9 mouse cellular contexts compared by ENCODE assay signal in genomic region chr19:21784331-21785131, GRCm38 (mm10). TPM values are rescaled to one million over a fixed set of nuclear protein-coding genes. Genes with fewer than 3 reads are reported as not detected.
A peak's percentile ranks its signal among the peaks of the same experiment; 100 is the strongest.
DNase-seq lines count a peak whose midpoint lies in the region; ATAC-seq and TF ChIP-seq lines count a peak whose summit lies in the region.
"Had no signal": no experiment of that assay in that cellular context is flagged by ENCODE, and none has a peak within 500 bp of the region (broad histone marks: within the 10 kb centered on the region; RNA-seq: fewer than 3 reads in every experiment).

No protein-coding gene starts in this region.

- intact Hi-C loops in heart, postnatal 14 days (cut with DNase I): no loop called here

- TF ChIP-seq EP300 in lung, postnatal 0 days (IDR thresholded peaks at IDR 0.05): no peak

- H3K27ac ChIP-seq in heart, embryonic 13.5 days (replicated peaks): peak overlapping the region; percentile 81
- H3K27ac ChIP-seq in embryonic facial prominence, embryonic 10.5 days (replicated peaks): peak overlapping the region; percentile 87
- H3K27ac ChIP-seq in lung, postnatal 0 days (ENCODE audit: low read length): no peak overlapping the region
- peak overlapping the region; percentile 62 for H3K27ac ChIP-seq in stomach, embryonic 16.5 days (ENCODE audit: low read length)

- 0 out of 2 replicates have a peak, but pooled peaks cover 6% of the 10 kb centered on the region for H3K36me3 ChIP-seq in heart, embryonic 13.5 days
- no peaks in the 10 kb centered on the region for H3K36me3 ChIP-seq in embryonic facial prominence, embryonic 10.5 days (replicated peaks)
- no peaks in the 10 kb centered on the region for H3K36me3 ChIP-seq in lung, postnatal 0 days (ENCODE audit: insufficient read depth, low read length)
- H3K36me3 ChIP-seq in stomach, embryonic 16.5 days (ENCODE audit: control insufficient read depth, insufficient read depth, low read length): no peaks in the 10 kb centered on the region

- DNase-seq in heart, postnatal 14 days: no peak
- DNase-seq in embryonic facial prominence, embryonic 10.5 days (ENCODE audit: low spot score): peak; percentile 74
- peak; percentile 93 for DNase-seq in kidney, adult 11 months
- DNase-seq in lung, postnatal 0 days (ENCODE audit: low spot score): peak; percentile 48
- DNase-seq in ovary, postnatal 10 days (ENCODE audit: low spot score): no peak
- DNase-seq in urinary bladder, postnatal 14 days (ENCODE audit: low spot score): no peak

- no peak for ATAC-seq in heart, embryonic 13.5 days (ENCODE audit: extremely low read depth, insufficient number of reproducible peaks, low FRiP score, low TSS enrichment)
- peak; percentile 43 for ATAC-seq in lung, postnatal 0 days
- ATAC-seq in stomach, embryonic 16.5 days (ENCODE audit: insufficient read depth, low FRiP score): peak; percentile 71

- H3K9me3 ChIP-seq in heart, embryonic 13.5 days: no peaks in the 10 kb centered on the region
- no peaks in the 10 kb centered on the region for H3K9me3 ChIP-seq in embryonic facial prominence, embryonic 10.5 days
- H3K9me3 ChIP-seq in lung, postnatal 0 days (ENCODE audit: low read length): no peaks in the 10 kb centered on the region
- no peaks in the 10 kb centered on the region for H3K9me3 ChIP-seq in stomach, embryonic 16.5 days (replicated peaks; ENCODE audit: control insufficient read depth, low read length)

- no peak for TF ChIP-seq CTCF in lung, postnatal 0 days (IDR thresholded peaks at IDR 0.05)

- peak overlapping the region; percentile 80 for H3K4me2 ChIP-seq in heart, embryonic 13.5 days
- 0 out of 2 replicates have a peak overlapping the region, but pooled peaks have one; percentile 8 for H3K4me2 ChIP-seq in lung, postnatal 0 days (replicated peaks; ENCODE audit: low read depth, low read length)
- peak overlapping the region; percentile 39 for H3K4me2 ChIP-seq in stomach, embryonic 16.5 days (ENCODE audit: low read depth, low read length)

- H3K9ac ChIP-seq in heart, embryonic 13.5 days: peak overlapping the region; percentile 70
- H3K9ac ChIP-seq in lung, postnatal 0 days (replicated peaks; ENCODE audit: low read depth): no peak overlapping the region
- H3K9ac ChIP-seq in stomach, embryonic 16.5 days (ENCODE audit: low read length): no peak overlapping the region

- WGBS in heart, embryonic 13.5 days: 32% methylated on average over 8 of the region's 8 CpGs
- 10% methylated on average over 8 of the region's 8 CpGs for WGBS in embryonic facial prominence, embryonic 10.5 days
- 50% methylated on average over 8 of the region's 8 CpGs for WGBS in lung, postnatal 0 days
- 38% methylated on average over 8 of the region's 8 CpGs for whole genome bisulfite sequencing in stomach, embryonic 16.5 days

- H3K4me1 ChIP-seq in heart, embryonic 13.5 days: peaks cover 86% of the 10 kb centered on the region
- peaks cover 89% of the 10 kb centered on the region for H3K4me1 ChIP-seq in embryonic facial prominence, embryonic 10.5 days
- peaks cover 12% of the 10 kb centered on the region for H3K4me1 ChIP-seq in lung, postnatal 0 days (ENCODE audit: insufficient read depth, low read depth, low read length)
- H3K4me1 ChIP-seq in stomach, embryonic 16.5 days (ENCODE audit: control insufficient read depth, insufficient read depth, low read length): peaks cover 32% of the 10 kb centered on the region

- peak overlapping the region; percentile 25 for H3K4me3 ChIP-seq in heart, embryonic 13.5 days
- H3K4me3 ChIP-seq in embryonic facial prominence, embryonic 10.5 days: peak overlapping the region; percentile 38
- no peak overlapping the region for H3K4me3 ChIP-seq in lung, postnatal 0 days (ENCODE audit: low read depth, low read length)
- H3K4me3 ChIP-seq in stomach, embryonic 16.5 days (replicated peaks; ENCODE audit: low read length): no peak overlapping the region

- H3K27me3 ChIP-seq in heart, embryonic 13.5 days (replicated peaks): no peaks in the 10 kb centered on the region
- no peaks in the 10 kb centered on the region for H3K27me3 ChIP-seq in embryonic facial prominence, embryonic 10.5 days (replicated peaks; ENCODE audit: low read depth, poor library complexity, severe bottlenecking)
- no peaks in the 10 kb centered on the region for H3K27me3 ChIP-seq in lung, postnatal 0 days (replicated peaks; ENCODE audit: insufficient read depth, low read length)
- H3K27me3 ChIP-seq in stomach, embryonic 16.5 days (ENCODE audit: control insufficient read depth, insufficient read depth, low read length): no peaks in the 10 kb centered on the region
- H3K27me3 ChIP-seq: CH12.LX had no signal

RNA-seq across cellular contexts. Expression of gene Cemip2, which starts 6.4 kb away (rescaled TPM):
- polyA plus RNA-seq in heart, embryonic 13.5 days (2015; fragmentation: Nextera tagmentation; extraction: Ambion mirVana): 55.2 and 58.9 TPM in 2 replicates
- total RNA-seq in heart, postnatal 14 days (2021): 10 to 100 TPM; 20.7 to 22.2 TPM
- polyA plus RNA-seq in embryonic facial prominence, embryonic 10.5 days (2016; fragmentation: Nextera tagmentation; extraction: Ambion mirVana): 61.4 and 71.0 TPM in 2 replicates
- polyA plus RNA-seq in lung, postnatal 0 days (2015; fragmentation: Nextera tagmentation; extraction: Ambion mirVana): 46.7 and 47.2 TPM in 2 replicates
- 11.7 and 13.0 TPM in 2 replicates for polyA plus RNA-seq in stomach, embryonic 16.5 days (2015; fragmentation: Nextera tagmentation; extraction: Ambion mirVana)

Comparison
In these comparisons a context has a peak if more than half of its experiments do, and no peak if none do; other contexts are left out.
1. H3K4me2 ChIP-seq: peak in every context shown above with its lines; median percentile 80 in heart, embryonic 13.5 days; 39 in stomach, embryonic 16.5 days; 8 in lung, postnatal 0 days.
2. H3K4me3 ChIP-seq: peak in heart, embryonic 13.5 days (single experiment) and embryonic facial prominence, embryonic 10.5 days (single experiment); none in lung, postnatal 0 days (single experiment) and stomach, embryonic 16.5 days (single experiment).
3. DNase-seq: peak in embryonic facial prominence, embryonic 10.5 days (single experiment), kidney, adult 11 months (single experiment) and lung, postnatal 0 days (single experiment); none in heart, postnatal 14 days (0 of 2), ovary, postnatal 10 days (single experiment) and urinary bladder, postnatal 14 days (single experiment).